9 mouse cellular contexts compared by ENCODE assay signal in genomic region chr7:121549329-121550022, GRCm38 (mm10).
DNase-seq lines count a peak whose midpoint lies in the region; ATAC-seq and TF ChIP-seq lines count a peak whose summit lies in the region.
"Had no signal": no experiment of that assay in that cellular context is flagged by ENCODE, and none has a peak within 500 bp of the region (broad histone marks: within the 10 kb centered on the region; RNA-seq: fewer than 3 reads in every experiment).

No protein-coding gene starts in this region.

- H3K4me2 ChIP-seq in midbrain, embryonic 11.5 days, result no peak overlapping the region
- no peak overlapping the region for H3K4me2 ChIP-seq in forebrain, postnatal 0 days (ENCODE audit: low read depth)
- H3K4me2 ChIP-seq in liver, embryonic 11.5 days, result no peak overlapping the region
- H3K4me2 ChIP-seq in lung, postnatal 0 days (replicated peaks; ENCODE audit: low read depth, low read length), result no peak overlapping the region
- H3K4me2 ChIP-seq: lung, embryonic 15.5 days had no signal

- 69% methylated on average over 18 of the region's 18 CpGs for WGBS in midbrain, embryonic 11.5 days
- WGBS in midbrain, embryonic 10.5 days, result 76% methylated on average over 18 of the region's 18 CpGs
- WGBS in forebrain, postnatal 0 days, result 14% methylated on average over 18 of the region's 18 CpGs
- WGBS in liver, embryonic 11.5 days, result 79% methylated on average over 18 of the region's 18 CpGs
- WGBS in lung, postnatal 0 days, result 85% methylated on average over 18 of the region's 18 CpGs

- no peaks in the 10 kb centered on the region for H3K4me1 ChIP-seq in midbrain, embryonic 11.5 days (ENCODE audit: control insufficient read depth, insufficient read depth, low read length)
- no peaks in the 10 kb centered on the region for H3K4me1 ChIP-seq in midbrain, embryonic 10.5 days
- 0 out of 2 replicates have a peak, but pooled peaks cover 5% of the 10 kb centered on the region for H3K4me1 ChIP-seq in forebrain, postnatal 0 days (ENCODE audit: insufficient read depth)
- H3K4me1 ChIP-seq in liver, embryonic 11.5 days (replicated peaks; ENCODE audit: control insufficient read depth, insufficient read depth, low read length), result no peaks in the 10 kb centered on the region
- no peaks in the 10 kb centered on the region for H3K4me1 ChIP-seq in lung, postnatal 0 days (ENCODE audit: insufficient read depth, low read depth, low read length)
- H3K4me1 ChIP-seq: lung, embryonic 15.5 days had no signal

- no peaks in the 10 kb centered on the region for H3K36me3 ChIP-seq in midbrain, embryonic 11.5 days (ENCODE audit: control insufficient read depth, insufficient read depth, low read length)
- no peaks in the 10 kb centered on the region for H3K36me3 ChIP-seq in midbrain, embryonic 10.5 days
- no peaks in the 10 kb centered on the region for H3K36me3 ChIP-seq in forebrain, postnatal 0 days (ENCODE audit: insufficient read depth)
- no peaks in the 10 kb centered on the region for H3K36me3 ChIP-seq in liver, embryonic 11.5 days (ENCODE audit: control insufficient read depth, insufficient read depth, low read length)
- no peaks in the 10 kb centered on the region for H3K36me3 ChIP-seq in lung, postnatal 0 days (ENCODE audit: insufficient read depth, low read length)
- H3K36me3 ChIP-seq: lung, embryonic 15.5 days had no signal

- H3K9me3 ChIP-seq in midbrain, embryonic 11.5 days (ENCODE audit: control insufficient read depth, low read length), result no peaks in the 10 kb centered on the region
- H3K9me3 ChIP-seq in midbrain, embryonic 10.5 days (replicated peaks), result no peaks in the 10 kb centered on the region
- H3K9me3 ChIP-seq in forebrain, postnatal 0 days (ENCODE audit: low read length), result no peaks in the 10 kb centered on the region
- no peaks in the 10 kb centered on the region for H3K9me3 ChIP-seq in liver, embryonic 11.5 days (ENCODE audit: control insufficient read depth, low read length)
- H3K9me3 ChIP-seq in lung, postnatal 0 days (ENCODE audit: low read length), result no peaks in the 10 kb centered on the region
- H3K9me3 ChIP-seq: lung, embryonic 15.5 days had no signal

- no peak for TF ChIP-seq CTCF in forebrain, postnatal 0 days (IDR thresholded peaks at IDR 0.05; ENCODE audit: low read depth)
- no peak for TF ChIP-seq CTCF in lung, postnatal 0 days (IDR thresholded peaks at IDR 0.05)

- ATAC-seq in midbrain, embryonic 11.5 days (ENCODE audit: low FRiP score), result peak; percentile 73
- peak; percentile 88 for ATAC-seq in forebrain, postnatal 0 days
- no peak for ATAC-seq in liver, embryonic 11.5 days (replicated peaks; ENCODE audit: low FRiP score)
- no peak for ATAC-seq in lung, postnatal 0 days

- no peak for DNase-seq in midbrain, embryonic 11.5 days (ENCODE audit: low spot score, missing footprints)
- no peak for DNase-seq in midbrain, embryonic 10.5 days (ENCODE audit: low spot score)
- peak; percentile 60 for DNase-seq in forebrain, postnatal 0 days
- DNase-seq in layer of hippocampus, postnatal 10 days (ENCODE audit: low spot score in 2 of 2), result peak; percentile 41 to 48
- peak; percentile 88 for DNase-seq in retina, postnatal 1 day
- no peak for DNase-seq in liver, embryonic 11.5 days (ENCODE audit: low spot score)
- no peak for DNase-seq in lung, postnatal 0 days (ENCODE audit: low spot score)
- no peak for DNase-seq in urinary bladder, postnatal 14 days (ENCODE audit: low spot score)

- no peak overlapping the region for H3K9ac ChIP-seq in midbrain, embryonic 11.5 days (ENCODE audit: low read length)
- H3K9ac ChIP-seq in forebrain, postnatal 0 days, result no peak overlapping the region
- no peak overlapping the region for H3K9ac ChIP-seq in liver, embryonic 11.5 days (ENCODE audit: low read depth, low read length)
- H3K9ac ChIP-seq in lung, postnatal 0 days (replicated peaks; ENCODE audit: low read depth), result no peak overlapping the region
- H3K9ac ChIP-seq: lung, embryonic 15.5 days had no signal

- TF ChIP-seq EP300 in lung, postnatal 0 days (IDR thresholded peaks at IDR 0.05), result no peak

- H3K27me3 ChIP-seq in midbrain, embryonic 11.5 days (ENCODE audit: control insufficient read depth, insufficient read depth, low read length), result no peaks in the 10 kb centered on the region
- H3K27me3 ChIP-seq in midbrain, embryonic 10.5 days (ENCODE audit: low read depth, poor library complexity, severe bottlenecking), result no peaks in the 10 kb centered on the region
- H3K27me3 ChIP-seq in forebrain, postnatal 0 days (ENCODE audit: insufficient read depth, low read length), result no peaks in the 10 kb centered on the region
- H3K27me3 ChIP-seq in liver, embryonic 11.5 days (replicated peaks; ENCODE audit: control insufficient read depth, insufficient read depth, low read length), result no peaks in the 10 kb centered on the region
- no peaks in the 10 kb centered on the region for H3K27me3 ChIP-seq in lung, postnatal 0 days (replicated peaks; ENCODE audit: insufficient read depth, low read length)
- H3K27me3 ChIP-seq: lung, embryonic 15.5 days had no signal

- no peak overlapping the region for H3K27ac ChIP-seq in midbrain, embryonic 11.5 days (ENCODE audit: low read depth, low read length)
- no peak overlapping the region for H3K27ac ChIP-seq in midbrain, embryonic 10.5 days (replicated peaks)
- no peak overlapping the region for H3K27ac ChIP-seq in forebrain, postnatal 0 days (ENCODE audit: low read depth, low read length)
- H3K27ac ChIP-seq in liver, embryonic 11.5 days (ENCODE audit: low read depth, low read length), result no peak overlapping the region
- no peak overlapping the region for H3K27ac ChIP-seq in lung, postnatal 0 days (ENCODE audit: low read length)
- H3K27ac ChIP-seq: lung, embryonic 15.5 days had no signal

- no peak overlapping the region for H3K4me3 ChIP-seq in midbrain, embryonic 11.5 days (ENCODE audit: low read depth, low read length)
- H3K4me3 ChIP-seq in midbrain, embryonic 10.5 days, result no peak overlapping the region
- no peak overlapping the region for H3K4me3 ChIP-seq in forebrain, postnatal 0 days (ENCODE audit: low read depth, low read length)
- no peak overlapping the region for H3K4me3 ChIP-seq in liver, embryonic 11.5 days (ENCODE audit: low read depth, low read length)
- no peak overlapping the region for H3K4me3 ChIP-seq in lung, postnatal 0 days (ENCODE audit: low read depth, low read length)
- H3K4me3 ChIP-seq: lung, embryonic 15.5 days had no signal

Comparison
In these comparisons a context has a peak if more than half of its experiments do, and no peak if none do; other contexts are left out.
1. ATAC-seq: peak in midbrain, embryonic 11.5 days (single experiment) and forebrain, postnatal 0 days (single experiment); none in liver, embryonic 11.5 days (single experiment) and lung, postnatal 0 days (single experiment).
2. DNase-seq: peak in forebrain, postnatal 0 days (single experiment), layer of hippocampus, postnatal 10 days (2 of 2) and retina, postnatal 1 day (single experiment); none in midbrain, embryonic 11.5 days (single experiment), midbrain, embryonic 10.5 days (single experiment), liver, embryonic 11.5 days (single experiment), lung, postnatal 0 days (single experiment) and urinary bladder, postnatal 14 days (single experiment).